Comparison of ENCODE assay signal across 8 mouse cellular contexts in the genomic region with DNA sequence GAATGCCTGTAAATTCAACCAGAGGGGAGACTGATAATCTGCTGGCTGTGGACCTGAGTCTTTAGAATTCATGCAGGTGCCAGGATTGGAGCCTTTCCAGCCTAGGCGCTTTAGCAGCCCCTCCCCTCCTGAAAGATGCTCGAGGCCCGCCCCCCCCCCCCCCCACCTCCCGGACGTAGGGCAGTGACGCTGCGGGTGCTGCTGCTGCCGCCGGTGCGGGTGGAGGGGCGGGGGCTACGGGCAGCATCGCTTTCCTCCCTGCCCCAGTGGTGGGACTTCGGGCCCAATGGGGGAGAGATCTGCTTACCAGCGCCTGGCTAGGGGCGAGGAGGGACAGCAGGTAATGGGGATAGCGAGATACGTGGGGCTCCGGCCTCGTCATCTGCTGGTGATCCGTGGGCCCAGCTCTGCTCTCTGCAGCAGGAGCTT. TPM values are rescaled to one million over a fixed set of nuclear protein-coding genes. Genes with fewer than 3 reads are reported as not detected.
A peak's percentile ranks its signal among the peaks of the same experiment; 100 is the strongest.
DNase-seq lines count a peak whose midpoint lies in the region; ATAC-seq and TF ChIP-seq lines count a peak whose summit lies in the region.

No protein-coding gene starts in this region.

- H3K27ac ChIP-seq in embryonic fibroblast, embryonic 13.5 days (ENCODE audit: insufficient read depth, low read length) = peak overlapping the region; percentile 91
- H3K27ac ChIP-seq in neural tube, embryonic 12.5 days = peak overlapping the region; percentile 50; the same call in 1 of the 2 replicates

- H3K4me3 ChIP-seq in embryonic fibroblast, embryonic 13.5 days (ENCODE audit: insufficient read depth, low read length) = peak overlapping the region; percentile 36
- H3K4me3 ChIP-seq in neural tube, embryonic 12.5 days = peak overlapping the region; percentile 36

- TF ChIP-seq POLR2A in embryonic fibroblast, embryonic 13.5 days (IDR thresholded peaks at IDR 0.05; ENCODE audit: low read depth, low read length) = no peak

- DNase-seq in frontal cortex, postnatal 25 days (ENCODE audit: low spot score in 2 of 2) = no peak
- peak; percentile 21 for DNase-seq in ovary, postnatal 36 days (ENCODE audit: low spot score)
- DNase-seq in ovary, postnatal 10 days (ENCODE audit: low spot score) = no peak
- peak; percentile 61 to 69 for DNase-seq in left cerebral cortex, postnatal 36 days (ENCODE audit: low spot score in 2 of 2)
- no peak for DNase-seq in yolk sac, embryonic 10.5 days (ENCODE audit: low spot score)

- H3K27me3 ChIP-seq in neural tube, embryonic 12.5 days (replicated peaks) = no peaks in the 10 kb centered on the region

- intact Hi-C loops in left cerebral cortex, postnatal 36 days (cut with DNase I) = loop anchor here (2.0 kb wide), 1 partner anchor 24 kb away; no protein-coding TSS in a partner anchor

- 6% methylated on average over 20 of the region's 21 CpGs for WGBS in neural tube, embryonic 12.5 days

- no peaks in the 10 kb centered on the region for H3K36me3 ChIP-seq in neural tube, embryonic 12.5 days

- TF ChIP-seq CTCF in embryonic fibroblast, embryonic 13.5 days (IDR thresholded peaks at IDR 0.05; ENCODE audit: borderline replicate concordance, insufficient read depth, low read length) = no peak

- H3K9me3 ChIP-seq in neural tube, embryonic 12.5 days = no peaks in the 10 kb centered on the region

- H3K4me2 ChIP-seq in neural tube, embryonic 12.5 days (replicated peaks) = peak overlapping the region; percentile 64

- peak; percentile 28 for ATAC-seq in frontal cortex, adult (ENCODE audit: low TSS enrichment)
- ATAC-seq in neural tube, embryonic 12.5 days (ENCODE audit: low FRiP score, low read depth) = peak; percentile 18; the same call in 1 of the 2 replicates

- peak overlapping the region; percentile 45 for H3K9ac ChIP-seq in neural tube, embryonic 12.5 days

- peaks cover 19% of the 10 kb centered on the region; the same call in 1 of the 2 replicates for H3K4me1 ChIP-seq in embryonic fibroblast, embryonic 13.5 days (ENCODE audit: control insufficient read depth, insufficient read depth, low read length)
- peaks cover 53% of the 10 kb centered on the region for H3K4me1 ChIP-seq in neural tube, embryonic 12.5 days

RNA-seq across cellular contexts. Expression of gene Tnk2, which starts 15.1 kb away (rescaled TPM):
- 92.4 and 144 TPM in 2 replicates for polyA plus RNA-seq in embryonic fibroblast, embryonic 13.5 days (2011; ENCODE audit: insufficient read length, low read depth, missing spikeins)
- 100 to 1,000 TPM; 197 to 205 TPM for total RNA-seq in left cerebral cortex, postnatal 36 days (2021)
- polyA plus RNA-seq in neural tube, embryonic 12.5 days (2016; fragmentation: Nextera tagmentation; extraction: Ambion mirVana) = 12.5 and 12.9 TPM in 2 replicates

RNA-seq across cellular contexts. Expression of gene Tfrc, which starts 50.0 kb away (rescaled TPM):
- 38.0 and 44.5 TPM in 2 replicates for polyA plus RNA-seq in embryonic fibroblast, embryonic 13.5 days (2011; ENCODE audit: insufficient read length, low read depth, missing spikeins)
- 10 to 100 TPM; 78.8 to 81.9 TPM for total RNA-seq in left cerebral cortex, postnatal 36 days (2021)
- 48.6 and 48.8 TPM in 2 replicates for polyA plus RNA-seq in neural tube, embryonic 12.5 days (2016; fragmentation: Nextera tagmentation; extraction: Ambion mirVana)

Comparison
In these comparisons a context has a peak if more than half of its experiments do, and no peak if none do; other contexts are left out.
1. DNase-seq: peak in ovary, postnatal 36 days (single experiment) and left cerebral cortex, postnatal 36 days (2 of 2); none in frontal cortex, postnatal 25 days (0 of 2), ovary, postnatal 10 days (single experiment) and yolk sac, embryonic 10.5 days (single experiment).